Mouse (Mus musculus) G1E (cell line): Measurements from ENCODE around the gene Gabrb2.

Experiments used
- CTCF ChIP-seq: IDR thresholded peaks from 2 replicates; pipeline ENCODE4 v1.5.1; 2012; ENCODE audit warnings: low read depth, low read length, inconsistent platforms, mixed read lengths
- GATA1 ChIP-seq: IDR thresholded peaks from 2 replicates; pipeline ENCODE4 v1.6.1; 2012; ENCODE audit warnings: borderline replicate concordance, low read length, inconsistent platforms, mixed read lengths
- GATA2 ChIP-seq: IDR thresholded peaks from 2 replicates; pipeline ENCODE4 v1.6.1; 2012; ENCODE audit warnings: low read depth, low read length, inconsistent platforms, borderline replicate concordance

DNA sequence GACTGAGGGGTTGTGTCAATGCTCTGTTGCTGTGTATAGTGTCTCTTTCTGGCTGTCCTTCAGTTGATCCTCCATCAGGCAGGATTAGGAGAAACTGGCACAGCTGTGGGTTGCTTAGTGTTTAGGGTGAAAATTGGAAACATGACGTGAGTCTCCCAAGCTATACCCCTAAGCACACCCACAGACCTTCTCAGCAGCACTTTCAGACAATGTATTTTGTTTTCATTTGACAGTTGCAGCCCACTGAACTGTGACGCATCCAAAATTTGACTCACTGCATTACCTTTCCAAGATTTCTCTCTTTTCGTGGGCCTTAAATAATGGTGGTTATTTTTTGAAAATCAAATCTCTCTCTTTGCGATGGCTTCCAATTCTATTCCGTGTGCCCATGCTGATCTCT, 115.7 kb downstream of the Gabrb2 start:
- no peak for TF ChIP-seq CTCF
- TF ChIP-seq GATA2, result no peak
- TF ChIP-seq GATA1, result no peak
